Comparison of ENCODE assay signal across 9 mouse cellular contexts in the genomic region with DNA sequence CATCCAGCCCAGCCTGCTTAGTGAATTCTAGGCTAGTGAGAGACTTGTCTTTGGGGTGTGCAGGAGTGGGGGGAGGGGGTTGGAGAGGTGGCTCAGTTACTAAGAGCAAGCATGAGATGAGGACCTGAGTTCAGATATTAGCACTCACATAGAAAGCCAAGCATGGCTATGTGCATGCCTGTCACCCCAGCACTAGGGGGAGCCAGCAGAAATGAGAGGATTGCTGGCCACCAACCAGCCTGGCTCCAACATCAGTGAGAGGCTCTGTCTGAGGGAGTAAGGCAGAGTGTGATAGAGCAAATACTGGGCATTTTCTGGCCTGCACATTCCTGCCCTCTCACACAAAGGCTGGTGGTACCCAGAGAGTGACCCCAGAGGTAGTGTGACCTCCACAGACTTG. TPM values are rescaled to one million over a fixed set of nuclear protein-coding genes. Genes with fewer than 3 reads are reported as not detected.
A peak's percentile ranks its signal among the peaks of the same experiment; 100 is the strongest.
DNase-seq lines count a peak whose midpoint lies in the region; TF ChIP-seq lines count a peak whose summit lies in the region.
"Had no signal": no experiment of that assay in that cellular context is flagged by ENCODE, and none has a peak within 500 bp of the region (broad histone marks: within the 10 kb centered on the region; RNA-seq: fewer than 3 reads in every experiment).

No protein-coding gene starts in this region.

- in situ Hi-C loops in CH12.LX (cut with MboI; ENCODE audit: low pct_ligation_motif_present, low pct_unique_long_range_greater_than_20kb, low sequenced_read_pairs) = loop anchor here (10.0 kb wide), 1 partner anchor 91 kb away; no protein-coding TSS in a partner anchor

- no peak overlapping the region for H3K27ac ChIP-seq in CH12.LX (ENCODE audit: insufficient read depth, low read depth)
- no peak overlapping the region for H3K27ac ChIP-seq in embryonic fibroblast, embryonic 13.5 days (ENCODE audit: insufficient read depth, low read length)
- H3K27ac ChIP-seq: limb, embryonic 12.5 days had no signal

- H3K4me2 ChIP-seq in CH12.LX (ENCODE audit: insufficient read depth, low read depth, poor library complexity, severe bottlenecking) = no peak overlapping the region

- no peak overlapping the region for H3K4me3 ChIP-seq in CH12.LX (replicated peaks in 1 of 3; ENCODE audit: low read depth in 2 of 3, low read length in 2 of 3, poor library complexity in 1 of 3)
- no peak overlapping the region for H3K4me3 ChIP-seq in embryonic fibroblast, embryonic 13.5 days (ENCODE audit: insufficient read depth, low read length)
- H3K4me3 ChIP-seq: limb, embryonic 12.5 days had no signal

- H3K27me3 ChIP-seq in CH12.LX (replicated peaks) = no peaks in the 10 kb centered on the region
- H3K27me3 ChIP-seq: limb, embryonic 12.5 days had no signal

- H3K9ac ChIP-seq in CH12.LX (ENCODE audit: insufficient read depth, low read depth) = no peak overlapping the region
- H3K9ac ChIP-seq: limb, embryonic 12.5 days had no signal

- H3K79me2 ChIP-seq in CH12.LX (replicated peaks; ENCODE audit: control insufficient read depth, extremely low read depth, insufficient read depth, poor library complexity, severe bottlenecking) = peaks cover 2% of the 10 kb centered on the region; the same call in 1 of the 2 replicates

- H3K36me3 ChIP-seq in CH12.LX (replicated peaks in 1 of 2; ENCODE audit: control insufficient read depth in 1 of 2, insufficient read depth in 1 of 2, low read length in 1 of 2) = peaks cover 2 to 22% of the 10 kb centered on the region in 2 experiments

- dilution Hi-C loops in CH12.LX (cut with MboI; ENCODE audit: extremely low pct_ligation_motif_present, extremely low pct_unique_long_range_greater_than_20kb, low sequenced_read_pairs) = no loop called here

- TF ChIP-seq EP300 in CH12.LX (IDR thresholded peaks at IDR 0.05; ENCODE audit: low read length) = no peak

- no peaks in the 10 kb centered on the region for H3K9me3 ChIP-seq in CH12.LX (replicated peaks; ENCODE audit: low read length)
- H3K9me3 ChIP-seq: limb, embryonic 12.5 days had no signal

- peaks cover 8 to 60% of the 10 kb centered on the region in 2 experiments; a peak in 3 of 4 replicates for H3K4me1 ChIP-seq in CH12.LX (ENCODE audit: control insufficient read depth in 1 of 2, insufficient read depth in 2 of 2)
- no peaks in the 10 kb centered on the region for H3K4me1 ChIP-seq in embryonic fibroblast, embryonic 13.5 days (ENCODE audit: control insufficient read depth, insufficient read depth, low read length)

- TF ChIP-seq POLR2A in CH12.LX (IDR thresholded peaks at IDR 0.05; ENCODE audit: low read depth, low read length) = no peak
- no peak for TF ChIP-seq POLR2A in embryonic fibroblast, embryonic 13.5 days (IDR thresholded peaks at IDR 0.05; ENCODE audit: low read depth, low read length)

- TF ChIP-seq RAD21 in CH12.LX (IDR thresholded peaks at IDR 0.05; ENCODE audit: low read depth, low read length) = no peak; the same call in 1 of the 2 replicates

- DNase-seq in kidney, adult 11 months = peak; percentile 5
- no peak for DNase-seq in kidney, adult 18-20 months
- DNase-seq in 3134 (ENCODE audit: extremely low read depth, insufficient read length, low spot score) (peak; percentile 15), CH12.LX (ENCODE audit: extremely low read depth) (peak; percentile 54)
- DNase-seq in embryo, embryonic 9.5 days (ENCODE audit: extremely low spot score) = no peak
- no peak for DNase-seq in urinary bladder, postnatal 10 days (ENCODE audit: low spot score)
- DNase-seq in ovary, postnatal 14 days (ENCODE audit: low spot score) = no peak

- peak; percentile 21 to 56; a peak in 3 of 4 replicates for TF ChIP-seq CTCF in CH12.LX (conservative IDR thresholded peaks at IDR 0.05 in 1 of 2, IDR thresholded peaks at IDR 0.05 in 1 of 2; ENCODE audit: low read depth in 2 of 2, low read length in 2 of 2)
- TF ChIP-seq CTCF in embryonic fibroblast, embryonic 13.5 days (IDR thresholded peaks at IDR 0.05; ENCODE audit: borderline replicate concordance, insufficient read depth, low read length) = peak; percentile 23; the same call in 1 of the 2 replicates

TF ChIP-seq in CH12.LX, 34 proteins besides CTCF, POLR2A, EP300 and RAD21:
- TF ChIP-seq KAT2A (IDR thresholded peaks at IDR 0.05; ENCODE audit: insufficient replicate concordance, low read length) (no peak), MAZ (IDR thresholded peaks at IDR 0.05; ENCODE audit: low read depth, low read length) (no peak), SMC3 (IDR thresholded peaks at IDR 0.05; ENCODE audit: low read depth, low read length) (no peak), MEF2A (IDR thresholded peaks at IDR 0.05; ENCODE audit: borderline replicate concordance, low read depth, low read length) (no peak), CHD2 (IDR thresholded peaks at IDR 0.05; ENCODE audit: low read length) (no peak), UBTF (IDR thresholded peaks at IDR 0.05; ENCODE audit: low read depth, low read length) (no peak), MXI1 (IDR thresholded peaks at IDR 0.05; ENCODE audit: low read depth, low read length) (no peak), GABPA (IDR thresholded peaks at IDR 0.05; ENCODE audit: insufficient replicate concordance, low read depth, low read length) (no peak), RCOR1 (conservative IDR thresholded peaks at IDR 0.05; ENCODE audit: low read depth, low read length) (no peak)

RNA-seq across cellular contexts. Expression of gene Fktn, which starts 2.2 kb away (rescaled TPM):
- total RNA-seq in CH12.LX (2012; rRNA removed) = 4.8 and 5.8 TPM in 2 replicates
- total RNA-seq in CH12.LX (2014; rRNA removed) = 5.5 and 5.8 TPM in 2 replicates
- 6.5 and 7.5 TPM in 2 replicates for polyA plus RNA-seq in CH12.LX (2012; ENCODE audit: insufficient read length, low read depth)
- polyA plus RNA-seq in embryonic fibroblast, embryonic 13.5 days (2011; ENCODE audit: insufficient read length, low read depth, missing spikeins) = 11.2 and 12.6 TPM in 2 replicates

Comparison
In these comparisons a context has a peak if more than half of its experiments do, and no peak if none do; other contexts are left out.
1. DNase-seq: peak in kidney, adult 11 months (single experiment), 3134 (single experiment) and CH12.LX (single experiment); none in kidney, adult 18-20 months (single experiment), embryo, embryonic 9.5 days (single experiment), urinary bladder, postnatal 10 days (single experiment) and ovary, postnatal 14 days (single experiment).